47 mouse cellular contexts compared by ENCODE assay signal in the genomic region with DNA sequence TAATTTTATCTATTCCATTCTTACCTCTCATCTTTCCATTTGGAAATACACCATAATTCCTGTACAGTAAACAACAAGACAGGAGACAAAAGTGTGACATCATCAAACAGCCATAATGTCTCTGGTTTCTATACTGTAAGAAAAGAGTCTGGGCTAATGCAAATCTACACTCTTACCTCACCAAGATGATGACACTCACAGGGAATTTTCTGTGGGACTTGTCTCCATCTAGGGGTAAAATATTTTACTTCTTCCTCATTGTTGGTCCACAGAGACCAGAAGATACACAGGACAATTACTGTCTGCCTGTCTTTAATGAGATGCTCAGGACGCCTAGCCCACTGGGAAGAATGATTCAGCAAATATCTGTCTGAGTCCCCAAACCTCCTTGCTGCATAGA. TPM values are rescaled to one million over a fixed set of nuclear protein-coding genes. Genes with fewer than 3 reads are reported as not detected.
"Had no signal": no experiment of that assay in that cellular context is flagged by ENCODE, and none has a peak within 500 bp of the region (broad histone marks: within the 10 kb centered on the region; RNA-seq: fewer than 3 reads in every experiment).

Gene Olfr161 (plus strand): TSS at position 352 of the 400 bp plus-strand sequence.

- H3K9me3 ChIP-seq: limb, embryonic 13.5 days; liver, embryonic 12.5 days; liver, embryonic 13.5 days; liver, embryonic 15.5 days; lung, embryonic 15.5 days; megakaryocyte, embryonic 14.5 days had no signal

- DNase-seq: left cerebral cortex, postnatal 4 days; liver; liver, embryonic 13.5 days; liver, postnatal 0 days; lung, adult 18-20 months; lung, adult 2 months; lung, embryonic 14.5 days; lung, postnatal 10 days; lung, postnatal 14 days; lung, postnatal 36 days; lung, postnatal 4 days; midbrain, embryonic 14.5 days had no signal

- H3K27me3 ChIP-seq: limb, embryonic 12.5 days; limb, embryonic 13.5 days; limb, embryonic 15.5 days; liver, embryonic 12.5 days; liver, embryonic 13.5 days; liver, embryonic 15.5 days; lung, embryonic 15.5 days; megakaryocyte, embryonic 14.5 days; midbrain, embryonic 12.5 days; midbrain, embryonic 13.5 days; midbrain, embryonic 15.5 days; neural tube, embryonic 12.5 days had no signal

- H3K27ac ChIP-seq: limb, embryonic 10.5 days; limb, embryonic 12.5 days; limb, embryonic 13.5 days; limb, embryonic 15.5 days; liver, embryonic 12.5 days; liver, embryonic 13.5 days; liver, embryonic 14.5 days; liver, embryonic 15.5 days; lung, embryonic 15.5 days; macrophage; midbrain, embryonic 10.5 days; midbrain, embryonic 12.5 days; midbrain, embryonic 13.5 days; midbrain, embryonic 15.5 days; neural tube, embryonic 12.5 days had no signal

- H3K36me3 ChIP-seq: limb, embryonic 10.5 days; limb, embryonic 12.5 days; limb, embryonic 13.5 days; limb, embryonic 15.5 days; liver, embryonic 12.5 days; liver, embryonic 13.5 days; liver, embryonic 15.5 days; lung, embryonic 15.5 days; midbrain, embryonic 10.5 days; midbrain, embryonic 12.5 days; midbrain, embryonic 13.5 days; midbrain, embryonic 15.5 days; neural tube, embryonic 12.5 days had no signal

- H3K4me2 ChIP-seq: limb, embryonic 12.5 days; limb, embryonic 13.5 days; limb, embryonic 15.5 days; liver, embryonic 11.5 days; liver, embryonic 12.5 days; liver, embryonic 13.5 days; liver, embryonic 15.5 days; lung, embryonic 14.5 days; lung, embryonic 15.5 days; midbrain, embryonic 11.5 days; midbrain, embryonic 12.5 days; midbrain, embryonic 13.5 days; midbrain, embryonic 15.5 days; neural tube, embryonic 12.5 days had no signal

- H3K4me1 ChIP-seq: limb, embryonic 10.5 days; limb, embryonic 12.5 days; limb, embryonic 13.5 days; limb, embryonic 15.5 days; liver, embryonic 12.5 days; liver, embryonic 13.5 days; liver, embryonic 15.5 days; lung, embryonic 15.5 days; megakaryocyte, embryonic 14.5 days; midbrain, embryonic 10.5 days; midbrain, embryonic 12.5 days; midbrain, embryonic 13.5 days; midbrain, embryonic 15.5 days; neural tube, embryonic 12.5 days had no signal

- H3K9ac ChIP-seq: limb, embryonic 12.5 days; limb, embryonic 13.5 days; limb, embryonic 15.5 days; liver, embryonic 12.5 days; liver, embryonic 13.5 days; liver, embryonic 14.5 days; liver, embryonic 15.5 days; liver, postnatal 0 days; lung, embryonic 14.5 days; lung, embryonic 15.5 days; midbrain, embryonic 12.5 days; midbrain, embryonic 13.5 days; midbrain, embryonic 15.5 days; neural tube, embryonic 12.5 days had no signal

- H3K4me3 ChIP-seq: limb, embryonic 10.5 days; limb, embryonic 12.5 days; limb, embryonic 13.5 days; limb, embryonic 15.5 days; liver, embryonic 12.5 days; liver, embryonic 13.5 days; liver, embryonic 15.5 days; lung, embryonic 15.5 days; megakaryocyte, embryonic 14.5 days; midbrain, embryonic 10.5 days; midbrain, embryonic 12.5 days; midbrain, embryonic 13.5 days; midbrain, embryonic 15.5 days; myocyte; neural tube, embryonic 12.5 days had no signal

RNA-seq across cellular contexts. Expression of gene Olfr161, which starts in this region (rescaled TPM):
- total RNA-seq: left cerebral cortex, postnatal 10 days; left cerebral cortex, postnatal 14 days; left cerebral cortex, postnatal 25 days; left cerebral cortex, postnatal 36 days; left cerebral cortex, postnatal 4 days; liver, adult 2 months; megakaryocyte progenitor cell, adult 5-6 weeks; megakaryocyte, adult 5-6 weeks; megakaryocyte-erythroid progenitor cell, adult 5-6 weeks; midbrain, postnatal 0 days; monocyte, adult 5-6 weeks had no signal
- polyA plus RNA-seq: limb, embryonic 10.5 days; limb, embryonic 11.5 days; limb, embryonic 12.5 days; limb, embryonic 13.5 days; limb, embryonic 14.5 days; limb, embryonic 15.5 days; liver, adult 2 months; liver, embryonic 11.5 days; liver, embryonic 12.5 days; liver, embryonic 13.5 days; liver, embryonic 14.5 days; liver, embryonic 15.5 days; liver, embryonic 16.5 days; liver, postnatal 0 days; lung, adult 2 months; lung, embryonic 14.5 days; lung, embryonic 15.5 days; lung, embryonic 16.5 days; lung, postnatal 0 days; macrophage; midbrain, embryonic 10.5 days; midbrain, embryonic 11.5 days; midbrain, embryonic 12.5 days; midbrain, embryonic 13.5 days; midbrain, embryonic 14.5 days; midbrain, embryonic 15.5 days; midbrain, embryonic 16.5 days; midbrain, postnatal 0 days; myocyte; neural tube, embryonic 11.5 days; neural tube, embryonic 12.5 days had no signal
